Mouse (Mus musculus): ENCODE measurements around the gene Osbpl8. TPM values are rescaled to one million over a fixed set of nuclear protein-coding genes. Genes with fewer than 3 reads are reported as not detected.
A peak's percentile ranks its signal among the peaks of the same experiment; 100 is the strongest.

Gene Osbpl8
- polyA plus RNA-seq, 1 experiment from 2014 or later: 12.8 TPM

- no peak for ATAC-seq (ENCODE audit: insufficient number of reproducible peaks, low FRiP score, low TSS enrichment, low read depth)
- WGBS: 88% methylated on average over 6 of the region's 6 CpGs
- no peaks in the 10 kb centered on the region for H3K9me3 ChIP-seq
Observed at GRCm38 (mm10) chr10:111255228-111255627, 90.7 kb downstream of the Osbpl8 start.

GRCm38 (mm10) chr10:111256156-111256555 is 91.6 kb downstream of the Osbpl8 start:
- Histone ChIP-seq H3K4me2 (no peak overlapping the region), H3K27me3 (no peaks in the 10 kb centered on the region), H3K4me3 (no peak overlapping the region), H3K9me3 (no peaks in the 10 kb centered on the region), H3K9ac (no peak overlapping the region), H3K4me1 (no peaks in the 10 kb centered on the region), H3K27ac (no peak overlapping the region), H3K36me3 (no peaks in the 10 kb centered on the region)
- 86% methylated on average over 3 of the region's 3 CpGs for WGBS
- ATAC-seq (ENCODE audit: insufficient number of reproducible peaks, low FRiP score, low TSS enrichment, low read depth): no peak

More at GRCm38 (mm10) chr10:111255228-111255627, 90.7 kb downstream of the Osbpl8 start:
- Histone ChIP-seq H3K27me3 (no peaks in the 10 kb centered on the region), H3K4me2 (no peak overlapping the region), H3K27ac (no peak overlapping the region), H3K9ac (no peak overlapping the region), H3K4me3 (no peak overlapping the region), H3K4me1 (no peaks in the 10 kb centered on the region), H3K36me3 (no peaks in the 10 kb centered on the region)

DNA sequence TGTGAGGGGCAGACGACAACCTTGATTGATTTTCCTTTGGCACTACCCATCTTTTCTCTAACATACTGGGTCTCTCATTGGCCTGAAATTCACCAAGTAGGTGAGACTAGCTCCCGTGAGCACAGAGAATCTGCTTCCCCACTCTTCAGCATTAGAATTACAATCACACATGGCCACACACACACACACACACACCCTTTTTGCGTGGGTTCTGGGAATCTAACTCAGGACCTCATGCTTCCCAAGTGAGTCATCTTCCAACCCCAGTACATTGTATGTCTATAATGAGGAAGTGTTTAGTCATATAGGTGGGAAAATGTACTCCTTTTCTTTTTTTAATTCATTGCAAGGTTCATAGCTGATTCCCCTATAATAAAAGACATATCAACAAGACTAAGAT is 92.8 kb downstream of the Osbpl8 start:
- Histone ChIP-seq H3K4me1 (no peaks in the 10 kb centered on the region), H3K27me3 (no peaks in the 10 kb centered on the region), H3K9me3 (no peaks in the 10 kb centered on the region), H3K4me3 (no peak overlapping the region), H3K4me2 (no peak overlapping the region), H3K27ac (no peak overlapping the region), H3K9ac (no peak overlapping the region), H3K36me3 (no peaks in the 10 kb centered on the region)
- WGBS: 89% methylated on average over 3 of the region's 3 CpGs
- no peak for ATAC-seq (ENCODE audit: insufficient number of reproducible peaks, low FRiP score, low TSS enrichment, low read depth)

DNA sequence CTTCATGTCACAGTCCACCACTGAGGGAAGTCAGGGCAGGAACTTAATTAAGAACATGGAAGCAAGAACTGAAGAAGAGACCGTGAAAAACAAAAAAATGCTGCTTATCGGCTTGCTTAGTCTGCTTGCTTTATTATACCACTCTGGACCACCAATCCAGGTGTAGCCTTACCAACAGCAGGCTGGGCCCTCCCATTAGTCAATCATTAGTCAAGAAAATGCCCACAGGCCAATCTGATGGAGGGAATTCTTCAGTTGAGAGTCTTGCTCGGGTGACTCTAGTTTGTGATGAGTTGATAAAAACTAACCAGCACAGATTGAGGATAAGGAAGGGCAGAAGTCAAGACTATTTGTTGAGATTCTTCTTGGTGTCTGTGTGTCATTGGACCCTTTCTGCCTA is 93.7 kb downstream of the Osbpl8 start:
- Histone ChIP-seq H3K4me3 (no peak overlapping the region), H3K27ac (no peak overlapping the region), H3K9me3 (no peaks in the 10 kb centered on the region), H3K36me3 (no peaks in the 10 kb centered on the region), H3K27me3 (no peaks in the 10 kb centered on the region), H3K4me2 (no peak overlapping the region), H3K9ac (no peak overlapping the region), H3K4me1 (no peaks in the 10 kb centered on the region)
- no peak for ATAC-seq (ENCODE audit: insufficient number of reproducible peaks, low FRiP score, low TSS enrichment, low read depth)
- WGBS: 79% methylated on average over 3 of the region's 3 CpGs

DNA sequence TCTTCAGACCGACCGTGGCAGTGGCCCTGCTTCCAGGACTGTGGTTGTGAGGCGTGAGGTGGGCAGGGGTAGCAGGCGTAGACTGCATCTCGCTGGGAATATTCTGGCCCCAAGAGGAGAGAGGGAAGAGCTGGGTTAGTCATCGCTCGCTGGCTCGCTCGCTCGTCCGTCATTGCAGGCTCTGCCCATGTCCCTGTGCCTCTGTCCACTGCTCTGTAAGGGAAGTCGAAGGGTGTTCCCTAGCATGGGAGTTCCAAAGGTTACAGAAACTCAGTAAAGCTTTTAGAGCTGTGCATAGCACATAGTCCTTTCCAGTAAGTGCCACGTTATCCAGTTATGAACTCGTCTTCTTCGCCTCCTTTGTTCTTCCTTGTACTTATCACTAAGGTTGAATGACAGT is 107.1 kb downstream of the Osbpl8 start:
- H3K27me3 ChIP-seq: no peaks in the 10 kb centered on the region
- peaks cover 49% of the 10 kb centered on the region for H3K36me3 ChIP-seq
- H3K4me3 ChIP-seq: no peak overlapping the region
- H3K27ac ChIP-seq: no peak overlapping the region
- no peak overlapping the region for H3K4me2 ChIP-seq
- no peaks in the 10 kb centered on the region for H3K4me1 ChIP-seq
- WGBS: 88% methylated on average over 15 of the region's 15 CpGs
- H3K9me3 ChIP-seq: no peaks in the 10 kb centered on the region
- no peak for ATAC-seq (ENCODE audit: insufficient number of reproducible peaks, low FRiP score, low TSS enrichment, low read depth)
- no peak overlapping the region for H3K9ac ChIP-seq

GRCm38 (mm10) chr10:111272905-111273304 is 108.4 kb downstream of the Osbpl8 start:
- Histone ChIP-seq H3K4me1 (no peaks in the 10 kb centered on the region), H3K27me3 (no peaks in the 10 kb centered on the region), H3K27ac (no peak overlapping the region), H3K4me2 (no peak overlapping the region), H3K9me3 (no peaks in the 10 kb centered on the region), H3K36me3 (peaks cover 58% of the 10 kb centered on the region), H3K4me3 (no peak overlapping the region), H3K9ac (no peak overlapping the region)
- WGBS: 83% methylated on average over 11 of the region's 11 CpGs
- no peak for ATAC-seq (ENCODE audit: insufficient number of reproducible peaks, low FRiP score, low TSS enrichment, low read depth)

DNA sequence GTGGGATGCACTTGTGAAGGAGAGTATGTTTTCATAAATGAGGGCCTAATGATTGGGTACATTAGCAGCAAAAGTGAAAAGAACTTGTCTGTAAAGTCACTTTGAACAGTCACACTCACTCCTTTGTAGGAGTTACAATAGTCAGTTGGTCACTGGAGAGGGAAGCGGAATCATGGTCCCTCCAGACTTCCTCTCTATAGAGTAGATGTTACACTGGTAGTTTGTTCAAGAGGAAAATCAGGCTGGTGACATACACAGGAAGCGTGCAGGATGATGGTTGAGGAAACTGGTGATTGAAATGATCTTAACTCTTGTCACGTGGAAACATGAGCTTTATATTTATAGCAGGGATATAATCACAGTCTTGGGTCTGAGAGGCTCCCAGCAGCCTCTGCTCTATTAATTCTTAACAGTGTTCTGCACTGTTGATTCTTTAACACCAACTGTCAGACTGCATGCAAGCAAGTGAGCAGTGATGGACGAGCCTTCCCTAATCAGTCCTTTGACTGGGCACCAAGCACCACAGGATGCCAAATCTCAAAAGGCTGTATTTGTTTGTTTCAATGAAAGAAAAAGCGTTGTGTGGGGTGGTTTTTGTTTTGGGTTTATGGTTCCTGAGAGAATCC is 109.0 kb downstream of the Osbpl8 start:
- no peak overlapping the region for H3K27ac ChIP-seq
- H3K9me3 ChIP-seq: no peaks in the 10 kb centered on the region
- 68% methylated on average over 5 of the region's 5 CpGs for WGBS
- no peak overlapping the region for H3K4me2 ChIP-seq
- H3K27me3 ChIP-seq: no peaks in the 10 kb centered on the region
- no peak overlapping the region for H3K4me3 ChIP-seq
- peaks cover 60% of the 10 kb centered on the region for H3K36me3 ChIP-seq
- ATAC-seq (ENCODE audit: insufficient number of reproducible peaks, low FRiP score, low TSS enrichment, low read depth): no peak
- no peak overlapping the region for H3K9ac ChIP-seq
- no peaks in the 10 kb centered on the region for H3K4me1 ChIP-seq

DNA sequence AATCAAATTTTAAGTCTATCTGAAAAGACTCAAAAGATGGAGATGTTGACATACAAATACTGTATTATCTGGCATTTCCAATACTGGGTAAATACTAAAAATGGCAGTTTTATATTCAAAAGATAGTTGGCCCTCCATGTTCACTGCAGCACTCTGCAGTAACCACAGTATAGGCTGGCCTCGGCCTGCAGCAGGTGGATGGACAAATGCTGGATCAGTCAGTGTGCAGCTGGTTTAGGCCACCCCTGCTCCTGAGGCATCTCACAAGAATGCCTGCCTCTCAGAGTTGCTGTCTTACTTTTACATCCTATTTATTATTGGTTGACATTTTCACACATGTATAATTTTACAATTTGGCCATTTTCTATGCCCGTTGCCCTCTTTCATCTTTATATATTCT is 111.3 kb downstream of the Osbpl8 start:
- WGBS: 93% methylated on average over 2 of the region's 2 CpGs
- Histone ChIP-seq H3K27ac (no peak overlapping the region), H3K9me3 (no peaks in the 10 kb centered on the region), H3K4me2 (no peak overlapping the region), H3K27me3 (no peaks in the 10 kb centered on the region), H3K4me3 (no peak overlapping the region), H3K36me3 (peaks cover 56% of the 10 kb centered on the region), H3K4me1 (no peaks in the 10 kb centered on the region), H3K9ac (no peak overlapping the region)
- no peak for ATAC-seq (ENCODE audit: insufficient number of reproducible peaks, low FRiP score, low TSS enrichment, low read depth)

GRCm38 (mm10) chr10:111297631-111298030 is 133.1 kb downstream of the Osbpl8 start:
- Histone ChIP-seq H3K4me1 (peaks cover 4% of the 10 kb centered on the region; the same call in 1 of the 2 replicates), H3K27me3 (no peaks in the 10 kb centered on the region), H3K9me3 (no peaks in the 10 kb centered on the region), H3K36me3 (0 out of 2 replicates have a peak, but pooled peaks cover 2% of the 10 kb centered on the region), H3K4me2 (peak overlapping the region; percentile 71), H3K9ac (no peak overlapping the region), H3K27ac (no peak overlapping the region), H3K4me3 (peak overlapping the region; percentile 69)
- 51% methylated on average over 6 of the region's 6 CpGs for WGBS
- ATAC-seq (ENCODE audit: insufficient number of reproducible peaks, low FRiP score, low TSS enrichment, low read depth): no peak

DNA sequence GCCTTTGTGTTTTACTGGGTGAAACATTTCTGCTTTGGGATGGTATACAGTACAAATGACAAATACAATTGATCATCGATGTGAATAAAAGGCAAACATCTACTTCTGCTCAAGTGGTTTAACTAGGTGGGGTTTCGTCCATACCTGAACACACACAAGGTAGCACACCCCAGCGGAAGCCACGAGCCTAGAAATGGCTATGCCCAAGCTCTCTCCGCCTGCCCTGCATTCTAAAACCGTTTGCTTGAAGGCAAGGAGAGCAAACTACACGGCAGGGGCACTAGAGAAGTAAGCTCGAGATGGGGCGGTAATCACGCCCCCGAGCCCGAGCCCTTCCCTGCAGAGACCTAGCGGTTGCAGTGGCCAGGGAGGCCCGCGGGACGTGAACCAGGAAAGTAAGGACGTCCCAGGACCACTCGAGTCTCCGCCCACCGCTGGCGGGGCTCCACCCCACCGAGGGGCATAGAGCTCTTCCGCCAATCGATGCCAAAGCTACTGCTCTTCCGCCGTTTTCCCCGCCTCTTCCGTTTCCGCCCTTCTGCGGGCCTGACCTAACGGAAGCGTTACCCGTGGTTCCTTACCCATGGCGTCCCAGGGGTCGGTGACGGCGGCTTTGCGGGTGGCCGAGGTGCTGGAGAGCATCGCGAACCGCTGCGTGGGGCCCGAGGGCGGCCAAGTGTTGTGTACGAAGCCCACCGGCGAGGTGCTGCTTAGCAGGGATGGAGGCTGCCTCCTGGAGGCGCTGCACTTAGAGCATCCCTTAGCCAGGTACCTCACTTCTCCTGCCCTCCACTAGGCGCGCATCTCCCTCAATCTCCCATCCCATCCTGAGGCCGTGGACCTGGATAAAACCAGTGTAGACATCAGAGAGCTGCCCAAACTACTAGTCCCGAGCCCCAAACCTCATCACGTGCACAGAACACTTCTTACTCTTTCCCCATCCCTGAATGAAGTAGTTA is 133.9 kb downstream of the Osbpl8 start, which contains the start of gene Bbs10:
Bbs10 (plus strand) TSS at position 540 of the 959 bp plus-strand sequence.
- H3K4me3 ChIP-seq: peak within 1 kb of the TSS; percentile 69
- peak within 1 kb of the TSS; percentile 88 for H3K27ac ChIP-seq
- ATAC-seq (ENCODE audit: insufficient number of reproducible peaks, low FRiP score, low TSS enrichment, low read depth): peak; percentile 98
- H3K27me3 ChIP-seq: no peaks in the 10 kb centered on the region
- H3K36me3 ChIP-seq: no peaks in the 10 kb centered on the region
- peak within 1 kb of the TSS; percentile 69 for H3K9ac ChIP-seq
- no peaks in the 10 kb centered on the region for H3K9me3 ChIP-seq
- peaks cover 4% of the 10 kb centered on the region; the same call in 1 of the 2 replicates for H3K4me1 ChIP-seq
- peak within 1 kb of the TSS; percentile 71 for H3K4me2 ChIP-seq
- WGBS: 1% methylated on average over 54 of the region's 54 CpGs

DNA sequence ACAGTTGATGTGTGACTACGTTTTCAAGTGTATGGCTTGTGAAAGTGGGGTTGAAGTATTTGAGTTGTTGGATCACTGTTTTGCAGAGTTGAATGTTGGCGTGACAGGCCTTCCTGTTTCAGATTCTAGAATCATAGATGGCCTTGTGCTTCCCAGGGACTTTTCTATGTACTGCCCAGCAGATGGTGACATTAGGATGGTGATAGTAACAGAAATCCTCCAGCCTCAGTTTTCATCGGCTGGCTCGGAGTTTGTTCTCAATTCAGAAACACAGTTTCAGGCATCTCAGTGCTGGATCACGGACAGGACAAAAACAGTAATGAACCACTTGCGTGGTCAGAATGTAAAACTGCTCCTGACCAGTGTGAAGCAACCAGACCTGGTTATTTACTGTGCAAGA is 135.0 kb downstream of the Osbpl8 start:
- WGBS: 85% methylated on average over 6 of the region's 6 CpGs
- Histone ChIP-seq H3K4me2 (0 out of 2 replicates have a peak overlapping the region, but pooled peaks have one; percentile 71), H3K27me3 (no peaks in the 10 kb centered on the region), H3K4me3 (no peak overlapping the region), H3K4me1 (peaks cover 4% of the 10 kb centered on the region; the same call in 1 of the 2 replicates), H3K9ac (no peak overlapping the region), H3K27ac (no peak overlapping the region), H3K36me3 (no peaks in the 10 kb centered on the region), H3K9me3 (no peaks in the 10 kb centered on the region)
- ATAC-seq (ENCODE audit: insufficient number of reproducible peaks, low FRiP score, low TSS enrichment, low read depth): no peak

GRCm38 (mm10) chr10:111301041-111301440 is 136.5 kb downstream of the Osbpl8 start:
- WGBS: 94% methylated on average over 5 of the region's 5 CpGs
- ATAC-seq (ENCODE audit: insufficient number of reproducible peaks, low FRiP score, low TSS enrichment, low read depth): no peak
- H3K9me3 ChIP-seq: no peaks in the 10 kb centered on the region
- peaks cover 4% of the 10 kb centered on the region; the same call in 1 of the 2 replicates for H3K4me1 ChIP-seq
- no peak overlapping the region for H3K4me2 ChIP-seq
- H3K27ac ChIP-seq: no peak overlapping the region
- H3K4me3 ChIP-seq: no peak overlapping the region
- no peaks in the 10 kb centered on the region for H3K27me3 ChIP-seq
- H3K9ac ChIP-seq: no peak overlapping the region
- no peaks in the 10 kb centered on the region for H3K36me3 ChIP-seq

All from limb, embryonic 15.5 days (tissue).